9 mouse cellular contexts compared by ENCODE assay signal in the genomic region with DNA sequence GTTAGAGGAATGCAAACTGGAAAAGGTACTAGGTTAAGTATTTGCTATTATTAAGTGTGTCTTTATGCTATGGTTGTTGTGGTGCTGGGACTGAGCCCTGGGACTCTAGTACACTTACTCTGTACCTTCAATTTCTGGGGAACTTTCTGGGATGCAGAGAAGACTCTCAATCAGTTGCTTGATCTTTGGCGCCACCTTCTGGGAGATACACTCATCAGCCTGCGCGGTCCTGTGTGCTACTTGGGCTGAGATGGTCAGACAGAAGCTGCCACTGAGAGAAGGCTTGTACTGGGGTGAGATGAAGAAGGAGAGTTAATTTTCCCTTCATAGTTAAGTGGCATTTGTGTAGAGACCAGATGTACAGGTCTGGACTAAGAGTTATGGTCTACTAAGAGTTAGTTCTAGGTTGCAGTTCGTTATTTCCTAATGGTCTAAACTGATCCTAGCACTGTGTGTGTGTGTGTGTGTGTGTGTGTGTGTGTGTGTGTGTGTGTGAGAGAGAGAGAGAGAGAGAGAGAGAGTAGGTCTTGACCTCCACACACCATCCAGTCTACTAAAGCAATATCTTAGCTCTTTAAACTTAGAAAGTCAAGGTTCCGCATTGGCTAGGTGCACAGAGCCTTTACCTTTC. TPM values are rescaled to one million over a fixed set of nuclear protein-coding genes. Genes with fewer than 3 reads are reported as not detected.
DNase-seq lines count a peak whose midpoint lies in the region; ATAC-seq and TF ChIP-seq lines count a peak whose summit lies in the region.
"Had no signal": no experiment of that assay in that cellular context is flagged by ENCODE, and none has a peak within 500 bp of the region (broad histone marks: within the 10 kb centered on the region; RNA-seq: fewer than 3 reads in every experiment).

No protein-coding gene starts in this region.

- intact Hi-C loops in heart, adult 2 months (cut with DNase I) = loop anchor here (1.0 to 5.0 kb wide), 4 partner anchors 66 to 241 kb away; a partner anchor contains a TSS

- H3K4me3 ChIP-seq in heart, adult 2 months = no peak overlapping the region
- no peak overlapping the region for H3K4me3 ChIP-seq in kidney, embryonic 15.5 days (replicated peaks)
- H3K4me3 ChIP-seq in limb, embryonic 13.5 days = no peak overlapping the region
- H3K4me3 ChIP-seq in stomach, postnatal 0 days (ENCODE audit: low read depth, low read length) = no peak overlapping the region

- peak; percentile 86 for TF ChIP-seq CTCF in heart, adult 2 months (IDR thresholded peaks at IDR 0.05)
- peak; percentile 93 for TF ChIP-seq CTCF in stomach, postnatal 0 days (IDR thresholded peaks at IDR 0.05; ENCODE audit: low read depth)

- TF ChIP-seq POLR2A in heart, adult 2 months (IDR thresholded peaks at IDR 0.05; ENCODE audit: insufficient read depth, low read depth, low read length) = no peak

- DNase-seq in 3T3-L1 (ENCODE audit: low read depth, low spot score) = peak; percentile 94
- peak; percentile 58 for DNase-seq in adrenal gland, adult 2 months
- peak; percentile 69 for DNase-seq in embryo, embryonic 11.5 days (ENCODE audit: low read depth, low spot score)
- peak; percentile 52 to 67 for DNase-seq in heart, adult 2 months
- peak; percentile 19 to 44 for DNase-seq in natural killer cell, adult 2 months (ENCODE audit: low spot score in 2 of 2)
- DNase-seq in stomach, postnatal 0 days (ENCODE audit: low spot score) = peak; percentile 79

- H3K9ac ChIP-seq in heart, adult 2 months (ENCODE audit: low read depth, low read length) = no peak overlapping the region
- no peak overlapping the region for H3K9ac ChIP-seq in kidney, embryonic 15.5 days
- H3K9ac ChIP-seq in limb, embryonic 13.5 days = no peak overlapping the region
- no peak overlapping the region for H3K9ac ChIP-seq in stomach, postnatal 0 days (ENCODE audit: low read length)

- TF ChIP-seq EP300 in heart, adult 2 months (IDR thresholded peaks at IDR 0.05; ENCODE audit: insufficient read depth, low read depth, low read length) = 0 out of 2 replicates have a peak, but pooled peaks have one; percentile 26
- TF ChIP-seq EP300 in stomach, postnatal 0 days (optimal IDR thresholded peaks at IDR 0.05) = no peak

- no peaks in the 10 kb centered on the region for H3K79me2 ChIP-seq in heart, adult 2 months (replicated peaks; ENCODE audit: control insufficient read depth, insufficient read depth, low read length)

- no peak overlapping the region for H3K4me2 ChIP-seq in kidney, embryonic 15.5 days
- no peak overlapping the region for H3K4me2 ChIP-seq in limb, embryonic 13.5 days (replicated peaks)
- no peak overlapping the region for H3K4me2 ChIP-seq in stomach, postnatal 0 days (replicated peaks; ENCODE audit: low read depth)

- ATAC-seq in kidney, embryonic 15.5 days (replicated peaks; ENCODE audit: low FRiP score) = peak; percentile 79
- ATAC-seq in limb, embryonic 13.5 days (ENCODE audit: low FRiP score, low read depth) = peak; percentile 81; the same call in 1 of the 2 replicates
- peak; percentile 76 for ATAC-seq in stomach, postnatal 0 days (ENCODE audit: low FRiP score, low TSS enrichment)

- H3K27ac ChIP-seq in heart, adult 2 months = no peak overlapping the region
- no peak overlapping the region for H3K27ac ChIP-seq in kidney, embryonic 15.5 days
- no peak overlapping the region for H3K27ac ChIP-seq in limb, embryonic 13.5 days
- H3K27ac ChIP-seq in stomach, postnatal 0 days (replicated peaks) = no peak overlapping the region

- no peaks in the 10 kb centered on the region for H3K9me3 ChIP-seq in kidney, embryonic 15.5 days (replicated peaks)
- H3K9me3 ChIP-seq in limb, embryonic 13.5 days = no peaks in the 10 kb centered on the region
- no peaks in the 10 kb centered on the region for H3K9me3 ChIP-seq in stomach, postnatal 0 days (ENCODE audit: control insufficient read depth, low read length)

- no peaks in the 10 kb centered on the region for H3K27me3 ChIP-seq in heart, adult 2 months (ENCODE audit: control insufficient read depth, insufficient read depth, low read length)
- H3K27me3 ChIP-seq in kidney, embryonic 15.5 days = peaks cover 9% of the 10 kb centered on the region; the same call in 1 of the 2 replicates
- H3K27me3 ChIP-seq in limb, embryonic 13.5 days = peaks cover 3% of the 10 kb centered on the region; the same call in 1 of the 2 replicates
- no peaks in the 10 kb centered on the region for H3K27me3 ChIP-seq in stomach, postnatal 0 days (ENCODE audit: control insufficient read depth, insufficient read depth, low read length)

- H3K36me3 ChIP-seq in heart, adult 2 months (ENCODE audit: control insufficient read depth, insufficient read depth, low read length) = no peaks in the 10 kb centered on the region
- no peaks in the 10 kb centered on the region for H3K36me3 ChIP-seq in kidney, embryonic 15.5 days
- no peaks in the 10 kb centered on the region for H3K36me3 ChIP-seq in limb, embryonic 13.5 days
- no peaks in the 10 kb centered on the region for H3K36me3 ChIP-seq in stomach, postnatal 0 days (ENCODE audit: control insufficient read depth, insufficient read depth, low read length)

- H3K4me1 ChIP-seq in heart, adult 2 months (ENCODE audit: control insufficient read depth, insufficient read depth, low read length) = no peaks in the 10 kb centered on the region
- H3K4me1 ChIP-seq in kidney, embryonic 15.5 days = no peaks in the 10 kb centered on the region
- H3K4me1 ChIP-seq in limb, embryonic 13.5 days = no peaks in the 10 kb centered on the region
- no peaks in the 10 kb centered on the region for H3K4me1 ChIP-seq in stomach, postnatal 0 days (replicated peaks; ENCODE audit: control insufficient read depth, insufficient read depth)

- 39% methylated on average over 5 of the region's 5 CpGs for WGBS in heart, adult 2 months
- 35% methylated on average over 5 of the region's 5 CpGs for WGBS in kidney, embryonic 15.5 days
- WGBS in limb, embryonic 13.5 days = 38% methylated on average over 5 of the region's 5 CpGs
- 38% methylated on average over 5 of the region's 5 CpGs for WGBS in stomach, postnatal 0 days

RNA-seq across cellular contexts. Expression of a gene that starts 0.8 kb away (rescaled TPM):
- under 1 TPM; 0.43 to 0.45 TPM for total RNA-seq in adrenal gland, adult 2 months (2021)
- polyA plus RNA-seq in adrenal gland, adult 2 months (2012; rRNA removed) = 0.12 and 0.21 TPM in 2 replicates
- total RNA-seq in heart, adult 2 months (2021) = under 1 TPM; 0.18 to 0.57 TPM
- polyA plus RNA-seq in heart, adult 2 months (2012; rRNA removed) = 0.29 and 1.0 TPM in 2 replicates
- polyA plus RNA-seq in kidney, embryonic 15.5 days (2015; fragmentation: Nextera tagmentation; extraction: Ambion mirVana) = 0.16 and 0.17 TPM in 2 replicates
- 0.34 TPM in 1 of 2 replicates, not detected in the other for polyA plus RNA-seq in limb, embryonic 13.5 days (2015; fragmentation: Nextera tagmentation; extraction: Ambion mirVana)
- 24.5 and 27.3 TPM in 2 replicates for polyA plus RNA-seq in stomach, postnatal 0 days (2015; fragmentation: Nextera tagmentation; extraction: Ambion mirVana)
- total RNA-seq: adrenal gland, postnatal 4 days had no signal

RNA-seq across cellular contexts. Expression of a gene that starts 15.8 kb away (rescaled TPM):
- total RNA-seq in adrenal gland, adult 2 months (2021) = 1 to 10 TPM; 3.2 to 3.6 TPM
- not detected in 2 replicates for polyA plus RNA-seq in adrenal gland, adult 2 months (2012; rRNA removed)
- 1 to 10 TPM in 1 of 2 experiments, not detected in 1; 7.7 TPM for total RNA-seq in heart, adult 2 months (2021)
- 4.6 and 6.6 TPM in 2 replicates for polyA plus RNA-seq in heart, adult 2 months (2012; rRNA removed)
- 34.3 and 50.5 TPM in 2 replicates for polyA plus RNA-seq in kidney, embryonic 15.5 days (2015; fragmentation: Nextera tagmentation; extraction: Ambion mirVana)
- polyA plus RNA-seq in limb, embryonic 13.5 days (2015; fragmentation: Nextera tagmentation; extraction: Ambion mirVana) = 6.0 and 6.6 TPM in 2 replicates
- polyA plus RNA-seq in stomach, postnatal 0 days (2015; fragmentation: Nextera tagmentation; extraction: Ambion mirVana) = 14.4 and 18.3 TPM in 2 replicates

RNA-seq across cellular contexts. Expression of a gene that starts 40.3 kb away (rescaled TPM):
- 100 to 1,000 TPM in 1 of 2 experiments, 10 to 100 TPM in 1; 29.3 to 101 TPM for total RNA-seq in adrenal gland, adult 2 months (2021)
- polyA plus RNA-seq in adrenal gland, adult 2 months (2012; rRNA removed) = 43.4 and 55.2 TPM in 2 replicates
- total RNA-seq in heart, adult 2 months (2021) = 10 to 100 TPM; 65.8 to 79.9 TPM
- polyA plus RNA-seq in heart, adult 2 months (2012; rRNA removed) = 141 and 158 TPM in 2 replicates
- 168 and 169 TPM in 2 replicates for polyA plus RNA-seq in kidney, embryonic 15.5 days (2015; fragmentation: Nextera tagmentation; extraction: Ambion mirVana)
- polyA plus RNA-seq in limb, embryonic 13.5 days (2015; fragmentation: Nextera tagmentation; extraction: Ambion mirVana) = 58.5 and 64.0 TPM in 2 replicates
- polyA plus RNA-seq in stomach, postnatal 0 days (2015; fragmentation: Nextera tagmentation; extraction: Ambion mirVana) = 3,650 and 3,685 TPM in 2 replicates

RNA-seq across cellular contexts. Expression of a gene that starts 42.5 kb away (rescaled TPM):
- 1 to 10 TPM; 2.7 to 3.9 TPM for total RNA-seq in adrenal gland, adult 2 months (2021)
- polyA plus RNA-seq in adrenal gland, adult 2 months (2012; rRNA removed) = not detected in 2 replicates
- 1 to 10 TPM; 1.5 to 9.2 TPM for total RNA-seq in heart, adult 2 months (2021)
- polyA plus RNA-seq in heart, adult 2 months (2012; rRNA removed) = 6.2 and 7.0 TPM in 2 replicates
- 19.3 and 31.5 TPM in 2 replicates for polyA plus RNA-seq in kidney, embryonic 15.5 days (2015; fragmentation: Nextera tagmentation; extraction: Ambion mirVana)
- polyA plus RNA-seq in limb, embryonic 13.5 days (2015; fragmentation: Nextera tagmentation; extraction: Ambion mirVana) = 3.4 and 4.9 TPM in 2 replicates
- 56.6 and 65.4 TPM in 2 replicates for polyA plus RNA-seq in stomach, postnatal 0 days (2015; fragmentation: Nextera tagmentation; extraction: Ambion mirVana)

RNA-seq across cellular contexts. Expression of a gene that starts 44.7 kb away (rescaled TPM):
- total RNA-seq in adrenal gland, adult 2 months (2021) = not detected
- polyA plus RNA-seq in adrenal gland, adult 2 months (2012; rRNA removed) = not detected in 2 replicates
- total RNA-seq in heart, adult 2 months (2021) = not detected
- not detected in 2 replicates for polyA plus RNA-seq in heart, adult 2 months (2012; rRNA removed)
- polyA plus RNA-seq in kidney, embryonic 15.5 days (2015; fragmentation: Nextera tagmentation; extraction: Ambion mirVana) = 0.46 TPM in 1 of 2 replicates, not detected in the other
- polyA plus RNA-seq in limb, embryonic 13.5 days (2015; fragmentation: Nextera tagmentation; extraction: Ambion mirVana) = not detected in 2 replicates
- polyA plus RNA-seq in stomach, postnatal 0 days (2015; fragmentation: Nextera tagmentation; extraction: Ambion mirVana) = 9.6 and 10.5 TPM in 2 replicates
- total RNA-seq: adrenal gland, postnatal 4 days had no signal

Comparison
In these comparisons a context has a peak if more than half of its experiments do, and no peak if none do; other contexts are left out.
1. DNase-seq: peak in every context shown above with its lines; median percentile 94 in 3T3-L1; 79 in stomach, postnatal 0 days; 69 in embryo, embryonic 11.5 days; 60 in heart, adult 2 months; 58 in adrenal gland, adult 2 months; 32 in natural killer cell, adult 2 months.
2. RNA of a gene that starts 0.8 kb away (polyA plus RNA-seq): 24.5 to 27.3 TPM in stomach, postnatal 0 days; 0.29 to 1.0 TPM in heart, adult 2 months, 0.16 to 0.17 TPM in kidney, embryonic 15.5 days, 0.12 to 0.21 TPM in adrenal gland, adult 2 months and 0.34 TPM in limb, embryonic 13.5 days; every median in the first group is over 10 times any median in the second.
3. RNA of a gene that starts 40.3 kb away (polyA plus RNA-seq): 3,650 to 3,685 TPM in stomach, postnatal 0 days; 168 to 169 TPM in kidney, embryonic 15.5 days, 141 to 158 TPM in heart, adult 2 months, 58.5 to 64.0 TPM in limb, embryonic 13.5 days and 43.4 to 55.2 TPM in adrenal gland, adult 2 months; every median in the first group is over 10 times any median in the second.
4. Peak in every context shown above with its lines, with median percentiles within 50 percentile points of each other: ATAC-seq.